Mouse (Mus musculus) small intestine, adult 2 months (tissue): Measurements from ENCODE around the gene Scaf4. TPM values are rescaled to one million over a fixed set of nuclear protein-coding genes. Genes with fewer than 3 reads are reported as not detected.

Source experiments
- H3K27ac ChIP-seq: fragments of 200-500 bp; 2 replicates; pipeline ENCODE4 v1.5.1; 2012; ENCODE audit warnings: low read depth, low read length, control low read depth, inconsistent platforms; ENCODE audit not compliant: insufficient read depth
- H3K27me3 ChIP-seq: fragments of 200-500 bp; 2 replicates; pipeline ENCODE4 v1.6.1; 2012; ENCODE audit warnings: mild to moderate bottlenecking, moderate library complexity, low read length, inconsistent platforms; ENCODE audit not compliant: control insufficient read depth, insufficient read depth
- H3K36me3 ChIP-seq: fragments of 200-500 bp; 2 replicates; pipeline ENCODE4 v1.6.1; 2012; ENCODE audit warnings: mild to moderate bottlenecking, low read length, control low read depth, inconsistent platforms; ENCODE audit not compliant: control insufficient read depth, insufficient read depth
- H3K4me1 ChIP-seq: fragments of 200-500 bp; 2 replicates; pipeline ENCODE4 v1.6.1; 2012; ENCODE audit warnings: low read length, inconsistent platforms, mixed read lengths; ENCODE audit not compliant: control insufficient read depth, insufficient read depth, insufficient read length
- H3K4me3 ChIP-seq: fragments of 200-500 bp; 2 replicates; pipeline ENCODE4 v1.5.1; 2012; ENCODE audit warnings: low read depth, mild to moderate bottlenecking, control low read depth, inconsistent platforms, low read length, moderate library complexity
- CTCF ChIP-seq: fragments of 200-500 bp; IDR thresholded peaks from 2 replicates; pipeline ENCODE4 v1.5.1; 2012; ENCODE audit warnings: low read depth, mild to moderate bottlenecking, control low read depth, inconsistent platforms, low read length, moderate library complexity, mixed read lengths; ENCODE audit not compliant: insufficient replicate concordance, insufficient read length; ENCODE audit errors: extremely low read depth
- POLR2A ChIP-seq: fragments of 200-500 bp; IDR thresholded peaks from 2 replicates; pipeline ENCODE4 v1.6.1; 2012; ENCODE audit warnings: low read depth, mild to moderate bottlenecking, control low read depth, inconsistent platforms, low read length, moderate library complexity
- WGBS: fragments of 180-500 bp; shearing (Covaris S2); methylation state at CpG from one replicate; pipeline ENCODE4 v1.1.7; 2018; 5-methylcytosine and 5-hydroxymethylcytosine counted together
- polyA plus RNA-seq: library from polyadenylated mRNA; depleted of rRNA; stranded (reverse); fragments of >200 nt; gene quantifications from 2 replicates; pipeline ENCODE4 v1.2.3, GENCODE M21; 2012

Scaf4 gene
- polyA plus RNA-seq, 1 experiment, result 43.4 TPM

DNA sequence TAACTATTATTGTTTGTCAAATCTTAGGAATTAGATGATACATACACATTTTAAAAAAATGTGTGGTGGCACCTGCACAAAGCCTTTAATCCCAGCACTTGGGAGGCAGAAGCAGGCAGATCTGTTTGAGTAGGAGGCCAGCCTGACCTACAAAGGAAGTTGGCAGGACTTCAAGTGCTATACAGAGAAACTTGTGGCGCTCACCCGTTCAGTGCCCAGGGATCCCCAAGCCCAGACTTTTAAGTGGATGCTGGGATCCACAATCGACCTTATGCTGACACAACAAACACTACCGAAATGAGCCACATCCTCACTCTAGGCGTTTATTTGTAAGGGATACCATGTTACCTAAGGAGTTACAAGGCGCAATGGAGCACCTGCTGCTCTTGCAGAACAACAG, 8.8 kb downstream of the Scaf4 start:
- peaks cover 4% of the 10 kb centered on the region; the same call in 1 of the 2 replicates for H3K4me1 ChIP-seq
- WGBS, result 24% methylated on average over 6 of the region's 6 CpGs
- no peak for TF ChIP-seq CTCF
- H3K4me3 ChIP-seq, result no peak overlapping the region
- 0 out of 2 replicates have a peak, but pooled peaks cover 1% of the 10 kb centered on the region for H3K36me3 ChIP-seq
- no peaks in the 10 kb centered on the region for H3K27me3 ChIP-seq
- no peak overlapping the region for H3K27ac ChIP-seq

DNA sequence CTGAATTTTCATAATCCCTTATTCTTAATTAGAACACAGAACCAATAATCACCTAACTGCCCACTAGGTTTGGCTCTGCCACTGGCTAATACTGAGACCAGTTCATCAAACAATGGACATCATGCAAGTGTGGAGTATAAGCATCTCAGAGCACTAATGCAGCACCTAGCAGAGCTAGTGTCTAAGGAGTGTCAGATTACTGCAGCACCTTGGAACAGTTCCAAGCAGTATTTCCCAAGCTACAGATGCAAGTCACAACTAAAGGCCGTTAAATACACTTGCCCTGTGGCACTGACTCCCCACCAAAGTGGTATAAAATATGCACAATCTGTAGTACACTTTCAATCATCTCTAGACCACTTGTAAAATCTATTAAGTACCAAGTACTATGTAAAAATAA, 17.7 kb downstream of the Scaf4 start:
- Histone ChIP-seq H3K27me3 (no peaks in the 10 kb centered on the region), H3K27ac (no peak overlapping the region), H3K4me3 (no peak overlapping the region), H3K4me1 (peaks cover 4% of the 10 kb centered on the region; the same call in 1 of the 2 replicates), H3K36me3 (peaks cover 5% of the 10 kb centered on the region)
- 3% methylated on average over 1 of the region's 1 CpGs for WGBS
- TF ChIP-seq CTCF (no peak), POLR2A (no peak)

DNA sequence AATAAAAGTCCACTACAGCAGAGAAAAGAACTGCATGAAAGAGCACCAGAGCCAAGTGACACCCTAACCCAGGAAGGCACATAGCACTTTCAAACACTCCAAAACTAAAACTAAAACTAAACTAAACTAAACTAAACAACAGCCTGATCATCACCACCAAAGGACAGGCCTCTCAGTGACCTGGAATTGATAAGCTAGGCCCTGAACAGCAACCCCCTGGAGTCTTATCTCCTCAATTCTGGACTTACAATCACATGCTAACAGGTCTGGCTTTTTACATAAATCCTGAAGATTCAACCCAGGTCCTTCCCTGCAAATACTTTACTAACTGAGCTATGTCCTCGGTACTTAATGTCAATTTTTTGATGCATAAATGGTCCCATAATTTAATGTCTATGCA, 19.2 kb downstream of the Scaf4 start:
- Histone ChIP-seq H3K27ac (no peak overlapping the region), H3K4me3 (no peak overlapping the region), H3K27me3 (no peaks in the 10 kb centered on the region), H3K36me3 (peaks cover 8% of the 10 kb centered on the region), H3K4me1 (peaks cover 4% of the 10 kb centered on the region; the same call in 1 of the 2 replicates)
- 62% methylated on average over 1 of the region's 1 CpGs for WGBS
- TF ChIP-seq CTCF (no peak), POLR2A (no peak)

DNA sequence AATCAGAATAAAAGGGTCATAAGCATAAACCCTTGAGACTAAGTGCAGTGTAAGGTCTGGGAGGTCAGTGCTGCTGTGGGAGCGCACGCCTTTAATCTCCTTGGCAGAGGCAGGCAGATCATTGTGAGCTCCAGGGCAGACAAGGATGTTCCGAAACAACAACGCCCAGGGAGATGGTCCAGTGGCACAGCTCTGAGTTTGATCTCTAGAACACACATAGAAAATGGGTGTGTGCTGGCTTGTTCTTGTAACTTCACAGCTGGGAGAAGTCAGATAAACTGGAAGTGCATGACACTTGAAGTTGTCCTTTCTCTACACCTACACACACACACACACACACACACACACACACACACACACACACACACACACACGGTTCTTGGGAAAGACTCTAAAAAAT, 20.3 kb downstream of the Scaf4 start:
- no peak overlapping the region for H3K27ac ChIP-seq
- WGBS, result 71% methylated on average over 5 of the region's 5 CpGs
- peaks cover 4% of the 10 kb centered on the region; the same call in 1 of the 2 replicates for H3K4me1 ChIP-seq
- TF ChIP-seq CTCF, result no peak
- no peak for TF ChIP-seq POLR2A
- H3K36me3 ChIP-seq, result peaks cover 14% of the 10 kb centered on the region
- H3K27me3 ChIP-seq, result no peaks in the 10 kb centered on the region
- no peak overlapping the region for H3K4me3 ChIP-seq

DNA sequence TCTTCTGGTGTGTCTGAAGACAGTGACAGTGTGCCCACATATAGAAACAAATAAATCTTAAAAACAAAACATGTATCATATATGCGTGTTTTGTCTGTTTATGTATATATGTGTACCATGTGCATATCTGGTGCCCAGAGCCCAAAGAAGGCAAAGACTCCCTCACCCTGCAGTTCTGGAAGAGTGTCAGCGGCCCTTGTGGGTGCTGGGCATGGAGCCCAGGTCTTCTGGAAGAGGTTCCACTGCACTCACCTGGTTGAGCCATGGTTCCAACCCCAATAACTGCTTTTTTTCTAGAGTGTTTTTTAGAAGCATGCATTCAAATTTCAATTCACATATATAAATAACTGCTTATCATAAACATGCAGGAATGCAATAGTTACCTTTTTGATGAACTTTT, 22.5 kb downstream of the Scaf4 start:
- no peak for TF ChIP-seq POLR2A
- no peak overlapping the region for H3K4me3 ChIP-seq
- no peaks in the 10 kb centered on the region for H3K27me3 ChIP-seq
- peaks cover 4% of the 10 kb centered on the region; the same call in 1 of the 2 replicates for H3K4me1 ChIP-seq
- H3K27ac ChIP-seq, result no peak overlapping the region
- peaks cover 30% of the 10 kb centered on the region for H3K36me3 ChIP-seq
- WGBS, result 91% methylated on average over 2 of the region's 2 CpGs

DNA sequence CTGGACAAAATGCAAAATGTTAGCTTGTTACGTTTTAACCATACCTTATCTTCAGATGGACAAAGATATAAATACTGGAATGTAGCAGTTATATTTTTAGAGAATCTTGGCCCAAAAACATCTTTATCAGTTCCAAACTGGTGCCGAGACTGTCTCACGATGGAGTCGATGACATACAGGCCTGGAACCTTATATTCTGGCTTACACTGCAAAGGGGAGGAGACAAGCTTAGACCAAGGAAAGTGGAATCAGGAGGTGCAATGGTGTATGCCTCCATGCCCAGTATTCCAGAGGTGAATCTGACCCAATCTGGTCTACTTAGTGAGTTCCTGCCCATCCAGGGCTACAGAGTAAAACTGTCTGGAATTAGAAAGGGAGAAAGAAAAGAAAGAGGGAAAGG, 24.2 kb downstream of the Scaf4 start:
- TF ChIP-seq POLR2A, result no peak
- no peak for TF ChIP-seq CTCF
- 77% methylated on average over 4 of the region's 4 CpGs for WGBS
- Histone ChIP-seq H3K27ac (no peak overlapping the region), H3K4me3 (no peak overlapping the region), H3K36me3 (peaks cover 41% of the 10 kb centered on the region), H3K4me1 (peaks cover 3% of the 10 kb centered on the region; the same call in 1 of the 2 replicates), H3K27me3 (no peaks in the 10 kb centered on the region)

DNA sequence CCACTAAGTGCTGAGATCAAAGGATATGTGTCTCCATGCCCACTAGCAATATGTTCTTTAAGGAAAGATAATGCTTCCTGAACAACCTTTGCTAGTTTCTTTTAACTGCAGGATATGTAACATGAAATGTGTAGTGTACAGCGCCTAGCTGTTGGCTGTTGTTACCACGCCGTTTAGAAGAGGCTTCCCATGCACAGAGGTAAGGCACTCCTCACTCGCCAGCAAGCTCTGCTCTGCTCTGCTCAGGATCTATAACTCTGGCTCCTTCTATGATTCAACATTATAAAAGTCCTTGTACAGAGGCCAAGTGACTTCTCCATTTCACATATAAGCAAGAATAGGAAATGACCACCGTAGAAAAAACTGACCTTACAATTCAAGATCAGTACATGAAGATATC, 24.7 kb downstream of the Scaf4 start:
- 86% methylated on average over 5 of the region's 5 CpGs for WGBS

DNA sequence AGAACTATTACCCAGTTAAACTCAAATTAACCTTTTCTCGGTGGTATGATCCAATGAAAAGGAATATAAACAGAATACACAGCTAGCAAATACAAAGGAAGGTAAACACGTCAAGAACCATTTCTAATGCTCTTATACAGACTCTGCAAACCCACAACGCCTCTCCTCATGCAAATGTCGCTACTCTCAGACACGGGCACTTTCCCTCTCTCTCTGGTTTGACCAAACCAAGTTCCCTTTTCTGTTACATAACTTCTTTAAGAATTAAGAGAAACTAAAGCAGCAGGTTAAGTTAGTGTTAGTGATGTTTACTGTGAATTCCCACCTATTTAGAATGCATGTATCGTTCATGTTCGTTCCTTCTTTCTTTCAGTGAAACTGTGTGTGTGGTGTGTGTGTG, 25.4 kb downstream of the Scaf4 start:
- TF ChIP-seq CTCF (no peak), POLR2A (no peak)
- H3K27ac ChIP-seq, result no peak overlapping the region
- no peak overlapping the region for H3K4me3 ChIP-seq
- H3K4me1 ChIP-seq, result 0 out of 2 replicates have a peak, but pooled peaks cover 1% of the 10 kb centered on the region
- 80% methylated on average over 7 of the region's 7 CpGs for WGBS
- no peaks in the 10 kb centered on the region for H3K27me3 ChIP-seq
- peaks cover 47% of the 10 kb centered on the region for H3K36me3 ChIP-seq

More for the DNA sequence above, 24.7 kb downstream of the Scaf4 start:
- Histone ChIP-seq H3K4me1 (0 out of 2 replicates have a peak, but pooled peaks cover 3% of the 10 kb centered on the region), H3K36me3 (peaks cover 44% of the 10 kb centered on the region), H3K4me3 (no peak overlapping the region), H3K27me3 (no peaks in the 10 kb centered on the region), H3K27ac (no peak overlapping the region)
- TF ChIP-seq POLR2A (no peak), CTCF (no peak)
